Mouse (Mus musculus): ENCODE data around the gene Sh3pxd2a.

DNA sequence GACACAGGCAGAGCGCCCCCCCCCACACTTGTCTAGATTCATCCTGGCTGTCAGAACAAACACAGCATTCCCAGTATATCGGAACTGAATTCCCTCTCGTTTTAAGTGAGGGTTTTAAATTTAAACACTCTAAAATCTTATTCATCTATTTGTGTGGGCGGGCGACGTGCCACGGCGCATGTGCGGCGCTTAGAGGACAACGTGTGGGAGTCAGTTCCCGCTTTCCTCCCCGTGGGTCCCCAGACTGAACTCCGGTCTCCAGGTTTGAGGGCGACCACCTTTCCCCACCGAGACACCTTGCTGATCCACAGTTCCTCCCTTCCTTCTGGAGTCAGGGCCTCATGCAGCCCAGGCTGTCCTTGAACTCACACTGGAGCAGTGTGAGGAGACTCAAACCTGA is 104.2 kb downstream of the Sh3pxd2a start:
- TF ChIP-seq EP300 (IDR thresholded peaks at IDR 0.05; ENCODE audit: low read depth in 1 of 2, low read length in 2 of 2) = no peak
- no peak for TF ChIP-seq SIN3A (IDR thresholded peaks at IDR 0.05; ENCODE audit: low read length)
- no peak for TF ChIP-seq CHD2 (IDR thresholded peaks at IDR 0.05; ENCODE audit: low read length)
- TF ChIP-seq UBTF (IDR thresholded peaks at IDR 0.05; ENCODE audit: borderline replicate concordance, insufficient read depth, low read depth, low read length) = no peak
- TF ChIP-seq E2F4 (IDR thresholded peaks at IDR 0.05; ENCODE audit: borderline replicate concordance, low read depth, low read length) = no peak
- TF ChIP-seq CTCF (IDR thresholded peaks at IDR 0.05 in 2 of 3, conservative IDR thresholded peaks at IDR 0.05 in 1 of 3; ENCODE audit: control insufficient read depth in 1 of 3, insufficient read depth in 1 of 3, low read depth in 2 of 3, low read length in 3 of 3, poor library complexity in 1 of 3, severe bottlenecking in 1 of 3) = no peak
- TF ChIP-seq NRF1 (IDR thresholded peaks at IDR 0.05; ENCODE audit: insufficient read depth, low read depth, low read length, poor library complexity, severe bottlenecking) = no peak
- no peak for TF ChIP-seq RCOR1 (IDR thresholded peaks at IDR 0.05; ENCODE audit: low read depth, low read length)
- TF ChIP-seq POLR2A (IDR thresholded peaks at IDR 0.05; ENCODE audit: control insufficient read depth in 1 of 2, insufficient read depth in 1 of 2, low read depth in 1 of 2, low read length in 2 of 2, poor library complexity in 1 of 2) = no peak
- no peak for TF ChIP-seq MAX (IDR thresholded peaks at IDR 0.05; ENCODE audit: low read length)
- no peak for TF ChIP-seq GABPA (IDR thresholded peaks at IDR 0.05; ENCODE audit: low read depth, low read length)
- no peak for TF ChIP-seq GATA1 (IDR thresholded peaks at IDR 0.05; ENCODE audit: low read depth, low read length)
- no peak for TF ChIP-seq NELFE (IDR thresholded peaks at IDR 0.05; ENCODE audit: low read depth, low read length)
- no peak for TF ChIP-seq ZKSCAN1 (IDR thresholded peaks at IDR 0.05; ENCODE audit: low read depth, low read length)
